Mouse (Mus musculus): Measurements from ENCODE around the gene Clps. TPM values are rescaled to one million over a fixed set of nuclear protein-coding genes. Genes with fewer than 3 reads are reported as not detected.

Clps gene
- polyA plus RNA-seq, 1 experiment: not detected

DNA sequence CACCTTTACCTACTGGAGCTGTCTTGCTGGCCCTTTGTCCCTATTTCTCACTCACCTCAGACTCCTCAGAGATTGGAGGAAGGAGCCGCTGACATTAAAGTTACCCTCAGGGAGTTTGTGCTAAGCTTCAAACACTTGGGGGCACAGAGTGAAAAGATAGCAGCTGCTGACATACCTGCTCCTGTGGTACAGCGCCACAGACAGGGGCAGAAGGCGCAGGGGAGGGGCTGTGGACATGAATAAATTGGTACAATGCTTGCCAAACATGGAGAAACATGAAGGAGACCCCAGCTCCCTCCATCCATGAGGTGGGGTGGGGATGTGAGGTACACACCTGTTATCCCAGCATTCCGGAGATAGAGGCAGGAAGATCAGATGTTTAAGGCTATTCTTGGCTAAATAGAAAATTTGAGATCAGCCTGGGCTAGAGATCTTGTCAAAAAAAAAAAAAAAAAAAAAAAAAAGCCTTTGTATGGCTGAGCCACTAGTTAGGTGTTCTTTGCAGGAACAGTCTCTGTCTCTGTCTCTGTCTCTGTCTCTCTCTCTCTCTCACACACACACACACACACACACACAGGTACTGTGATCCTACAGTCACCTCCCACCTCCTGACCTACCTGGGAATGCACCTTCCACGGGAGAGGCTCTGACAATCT is 39.4 kb downstream of the Clps start:
- no peak for TF ChIP-seq GATA1 (IDR thresholded peaks at IDR 0.05; ENCODE audit: borderline replicate concordance, low read length)
- no peak for TF ChIP-seq FLI1 (IDR thresholded peaks at IDR 0.05; ENCODE audit: low read length)
- peaks cover 64% of the 10 kb centered on the region for H3K4me1 ChIP-seq
- H3K4me3 ChIP-seq (replicated peaks): no peak overlapping the region
- no peaks in the 10 kb centered on the region for H3K36me3 ChIP-seq (replicated peaks; ENCODE audit: low read length)
- H3K27me3 ChIP-seq (replicated peaks): peaks cover 50% of the 10 kb centered on the region
- no peaks in the 10 kb centered on the region for H3K9me3 ChIP-seq

DNA sequence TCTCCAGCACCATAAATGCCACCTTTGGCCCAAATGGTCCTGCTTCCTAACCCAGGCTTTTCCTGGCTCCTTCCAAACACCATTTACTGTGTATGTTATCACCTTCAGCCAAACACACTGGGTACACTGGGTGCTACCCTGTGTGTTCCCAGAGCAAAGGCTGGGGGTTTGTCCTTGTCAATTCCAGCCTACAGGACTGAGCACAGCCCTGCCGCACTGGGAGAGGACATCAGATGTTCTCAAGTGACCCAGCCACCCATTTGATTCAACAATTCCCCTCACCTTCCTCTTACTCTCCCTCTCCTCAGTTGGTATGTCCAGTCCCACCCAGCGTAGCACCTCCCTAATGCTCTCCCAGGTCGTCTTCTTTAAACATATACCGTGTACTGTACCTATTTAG is 40.0 kb downstream of the Clps start:
- H3K27me3 ChIP-seq (replicated peaks): peaks cover 55% of the 10 kb centered on the region
- H3K36me3 ChIP-seq (replicated peaks; ENCODE audit: low read length): no peaks in the 10 kb centered on the region
- H3K4me1 ChIP-seq: peaks cover 70% of the 10 kb centered on the region
- H3K4me3 ChIP-seq (replicated peaks): no peak overlapping the region
- no peaks in the 10 kb centered on the region for H3K9me3 ChIP-seq
- TF ChIP-seq GATA1 (IDR thresholded peaks at IDR 0.05; ENCODE audit: borderline replicate concordance, low read length): no peak
- TF ChIP-seq FLI1 (IDR thresholded peaks at IDR 0.05; ENCODE audit: low read length): no peak

DNA sequence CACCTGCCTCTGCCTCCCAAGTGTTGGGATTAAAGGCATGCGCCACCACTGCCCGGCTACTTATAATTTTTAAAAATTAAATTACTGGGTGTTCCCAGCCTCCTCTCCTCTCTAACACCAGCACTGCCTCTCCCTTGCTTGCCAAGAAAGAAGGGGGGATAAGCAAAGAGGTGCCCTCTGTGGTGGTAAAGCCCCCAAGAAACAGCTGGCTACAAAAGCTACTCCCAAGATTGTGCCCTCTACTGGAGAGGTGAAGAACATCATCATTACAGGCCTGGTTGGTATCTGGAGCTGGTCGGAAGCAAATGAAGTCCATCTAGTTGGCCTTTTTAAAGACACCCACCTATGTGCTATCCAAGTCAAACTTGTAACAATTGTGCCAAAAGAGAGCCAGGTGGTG is 40.7 kb downstream of the Clps start:
- H3K9me3 ChIP-seq: no peaks in the 10 kb centered on the region
- no peaks in the 10 kb centered on the region for H3K36me3 ChIP-seq (replicated peaks; ENCODE audit: low read length)
- peaks cover 60% of the 10 kb centered on the region for H3K27me3 ChIP-seq (replicated peaks)
- TF ChIP-seq FLI1 (IDR thresholded peaks at IDR 0.05; ENCODE audit: low read length) (no peak), GATA1 (IDR thresholded peaks at IDR 0.05; ENCODE audit: borderline replicate concordance, low read length) (no peak)
- H3K4me1 ChIP-seq: peaks cover 71% of the 10 kb centered on the region
- no peak overlapping the region for H3K4me3 ChIP-seq (replicated peaks)

DNA sequence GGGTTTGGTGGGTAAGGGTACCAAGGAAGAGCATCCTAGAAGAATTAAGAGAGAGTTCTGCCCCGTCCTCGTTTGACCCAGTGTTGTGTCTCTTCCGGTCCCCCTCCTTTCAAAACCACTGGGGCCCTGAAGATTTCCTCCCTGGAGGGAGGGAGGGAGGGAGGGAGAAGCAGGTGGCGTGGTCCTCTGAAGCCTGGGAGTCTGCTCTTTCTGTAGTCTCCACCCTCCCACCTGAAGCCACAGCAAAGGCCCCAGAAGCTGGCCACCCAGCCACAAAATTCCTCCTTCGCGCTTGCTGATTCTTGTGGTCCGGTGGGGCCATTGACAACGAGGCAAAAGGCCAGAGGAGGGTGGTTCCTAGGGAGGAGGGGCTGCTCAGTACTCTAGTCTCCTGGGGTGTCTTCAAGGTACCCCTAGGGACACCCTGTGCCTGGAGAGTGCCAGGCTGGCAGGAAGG is 41.9 kb downstream of the Clps start:
- peaks cover 71% of the 10 kb centered on the region for H3K4me1 ChIP-seq
- no peaks in the 10 kb centered on the region for H3K36me3 ChIP-seq (replicated peaks; ENCODE audit: low read length)
- no peaks in the 10 kb centered on the region for H3K9me3 ChIP-seq
- peak overlapping the region; percentile 90 for H3K4me3 ChIP-seq (replicated peaks)
- TF ChIP-seq FLI1 (IDR thresholded peaks at IDR 0.05; ENCODE audit: low read length): no peak
- no peak for TF ChIP-seq GATA1 (IDR thresholded peaks at IDR 0.05; ENCODE audit: borderline replicate concordance, low read length)
- peaks cover 64% of the 10 kb centered on the region for H3K27me3 ChIP-seq (replicated peaks)

DNA sequence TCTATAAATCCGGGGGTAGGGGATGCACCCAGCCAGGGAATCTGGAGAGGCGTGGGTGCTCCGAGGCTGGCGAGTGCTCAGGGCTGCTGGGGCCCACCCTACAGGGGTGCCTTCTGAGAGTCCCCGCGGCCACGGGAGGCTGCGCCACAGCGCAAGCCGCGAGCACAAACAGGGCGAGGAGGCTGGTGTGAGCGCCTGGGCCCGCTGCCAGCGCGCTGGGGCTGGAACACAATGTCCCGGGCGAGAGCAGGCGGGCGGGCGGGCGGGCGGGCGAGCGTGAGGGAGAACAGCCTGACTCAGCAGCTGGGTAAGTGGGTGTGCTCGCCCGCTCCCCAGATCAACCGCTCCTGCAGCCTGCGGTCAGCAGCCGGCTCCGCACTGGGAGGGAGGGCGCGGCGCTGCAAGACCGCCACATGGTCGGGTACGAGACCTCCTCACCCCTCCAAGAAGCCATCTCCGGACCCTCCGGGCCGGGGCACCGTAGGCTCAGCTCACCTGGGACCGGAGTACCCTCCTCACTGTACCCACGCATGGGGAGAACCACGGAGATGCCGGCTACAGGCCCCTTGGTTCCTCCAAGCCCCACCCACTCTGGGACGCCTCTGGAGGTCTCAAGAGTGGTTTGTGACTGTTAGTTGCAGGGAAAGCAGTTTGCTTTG is 42.5 kb downstream of the Clps start:
- Histone ChIP-seq H3K36me3 (replicated peaks; ENCODE audit: low read length) (no peaks in the 10 kb centered on the region), H3K4me1 (peaks cover 70% of the 10 kb centered on the region), H3K27me3 (replicated peaks) (peaks cover 60% of the 10 kb centered on the region), H3K9me3 (no peaks in the 10 kb centered on the region), H3K4me3 (replicated peaks) (peak overlapping the region; percentile 90)
- TF ChIP-seq GATA1 (IDR thresholded peaks at IDR 0.05; ENCODE audit: borderline replicate concordance, low read length) (no peak), FLI1 (IDR thresholded peaks at IDR 0.05; ENCODE audit: low read length) (no peak)

DNA sequence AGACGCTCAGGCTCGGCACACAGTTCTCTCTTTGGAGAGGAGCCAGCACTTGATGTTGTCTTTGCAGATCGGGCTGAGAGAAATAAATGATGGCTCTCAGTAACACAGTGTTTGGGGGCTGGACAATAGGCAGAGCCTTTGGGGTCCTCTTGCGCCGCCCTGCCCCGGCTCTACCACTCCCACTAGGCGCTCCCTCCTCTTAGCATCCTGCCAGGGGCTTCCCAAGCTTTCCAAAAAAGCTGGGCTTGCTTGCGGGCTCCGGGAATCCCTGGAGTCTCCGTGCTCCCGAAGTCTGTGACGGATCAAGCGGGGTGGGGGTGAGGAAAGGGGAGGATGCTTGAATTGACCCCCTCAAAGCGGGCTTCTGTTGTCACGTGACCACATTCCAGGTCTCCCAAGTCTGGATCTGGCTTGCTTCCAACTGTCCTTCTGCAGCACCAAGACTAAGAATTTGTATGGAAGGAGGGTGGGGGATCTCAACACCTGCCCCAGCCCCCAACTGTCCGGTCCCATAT is 43.1 kb downstream of the Clps start, which contains the start of gene Fkbp5:
Gene Fkbp5 (minus strand): TSS at position 87 of the 515 bp plus-strand sequence.
- no peaks in the 10 kb centered on the region for H3K36me3 ChIP-seq (replicated peaks; ENCODE audit: low read length)
- peak within 1 kb of the TSS; percentile 90 for H3K4me3 ChIP-seq (replicated peaks)
- TF ChIP-seq FLI1 (IDR thresholded peaks at IDR 0.05; ENCODE audit: low read length) (no peak), GATA1 (IDR thresholded peaks at IDR 0.05; ENCODE audit: borderline replicate concordance, low read length) (no peak)

DNA sequence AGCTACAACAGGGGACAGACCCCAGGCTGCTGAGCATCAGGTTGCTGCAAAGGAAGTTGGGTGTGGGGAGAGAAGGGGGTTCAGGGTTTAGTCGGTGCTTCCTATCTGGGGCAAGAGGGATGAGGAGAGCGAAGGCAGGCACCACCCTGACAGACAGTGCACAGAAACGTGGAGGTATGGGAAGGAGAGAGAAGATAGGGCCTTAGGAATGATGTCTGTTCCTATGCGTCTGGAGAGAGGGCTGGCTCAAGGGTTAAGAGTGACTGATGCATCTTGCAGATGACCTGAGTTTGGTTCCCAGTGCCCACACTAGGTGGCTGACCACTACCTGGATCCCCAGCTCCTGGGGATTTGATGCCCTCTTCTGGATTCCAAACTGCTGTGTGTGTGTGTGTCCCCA is 43.7 kb downstream of the Clps start:
- no peak overlapping the region for H3K4me3 ChIP-seq (replicated peaks)
- H3K9me3 ChIP-seq: no peaks in the 10 kb centered on the region
- peaks cover 60% of the 10 kb centered on the region for H3K27me3 ChIP-seq (replicated peaks)
- no peak for TF ChIP-seq FLI1 (IDR thresholded peaks at IDR 0.05; ENCODE audit: low read length)
- no peak for TF ChIP-seq GATA1 (IDR thresholded peaks at IDR 0.05; ENCODE audit: borderline replicate concordance, low read length)
- no peaks in the 10 kb centered on the region for H3K36me3 ChIP-seq (replicated peaks; ENCODE audit: low read length)
- H3K4me1 ChIP-seq: peaks cover 69% of the 10 kb centered on the region

More for the DNA sequence above, 43.1 kb downstream of the Clps start, which contains the start of gene Fkbp5:
- H3K4me1 ChIP-seq: peaks cover 69% of the 10 kb centered on the region
- H3K27me3 ChIP-seq (replicated peaks): peaks cover 62% of the 10 kb centered on the region
- H3K9me3 ChIP-seq: no peaks in the 10 kb centered on the region

DNA sequence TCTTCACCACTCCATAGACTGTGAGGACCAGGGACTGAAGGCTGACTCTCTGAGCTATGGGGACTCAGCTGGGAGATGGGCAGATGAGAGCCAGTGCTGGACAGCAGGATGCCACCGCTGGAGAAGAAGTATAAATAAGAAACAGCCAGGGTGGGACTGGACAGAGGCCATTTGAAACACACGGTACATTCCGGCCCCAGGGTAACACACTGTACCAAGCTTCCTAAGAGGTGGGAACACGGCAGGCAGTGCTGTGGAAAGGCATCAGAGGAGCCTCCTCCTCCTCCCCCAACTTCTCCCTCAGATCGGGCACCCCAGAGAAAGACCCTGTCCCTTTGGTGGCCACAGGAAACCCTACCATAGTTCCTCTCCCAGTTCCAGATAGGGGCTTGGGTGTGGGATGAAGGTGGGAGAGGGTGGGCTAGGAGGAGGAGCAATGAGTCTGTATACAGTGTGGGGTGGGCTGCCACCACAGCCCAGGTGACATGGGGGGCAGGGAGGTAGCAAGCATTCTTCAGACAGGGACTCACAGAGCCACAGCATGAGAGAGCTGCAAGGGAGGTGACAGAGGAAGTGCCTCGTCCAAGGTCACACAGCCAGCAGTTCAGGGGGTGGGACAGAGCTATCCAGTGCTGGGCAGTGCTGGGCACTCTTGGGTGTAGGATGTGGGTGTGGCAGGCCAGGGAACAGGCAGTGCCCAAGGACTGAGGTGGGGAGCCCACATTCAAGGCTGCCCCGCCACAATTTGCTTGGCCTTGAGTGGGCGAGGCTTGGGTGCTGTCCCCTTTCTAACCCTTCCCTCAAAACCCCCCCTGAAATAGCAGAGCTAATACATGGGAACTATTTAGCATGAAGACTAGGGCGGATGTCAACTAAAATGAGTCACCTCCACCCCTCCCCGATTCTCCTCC is 44.9 kb downstream of the Clps start:
- no peaks in the 10 kb centered on the region for H3K36me3 ChIP-seq (replicated peaks; ENCODE audit: low read length)
- H3K27me3 ChIP-seq (replicated peaks): peaks cover 56% of the 10 kb centered on the region
- H3K4me3 ChIP-seq (replicated peaks): peak overlapping the region; percentile 71
- no peak for TF ChIP-seq FLI1 (IDR thresholded peaks at IDR 0.05; ENCODE audit: low read length)
- TF ChIP-seq GATA1 (IDR thresholded peaks at IDR 0.05; ENCODE audit: borderline replicate concordance, low read length): no peak
- H3K4me1 ChIP-seq: peaks cover 72% of the 10 kb centered on the region
- H3K9me3 ChIP-seq: no peaks in the 10 kb centered on the region

DNA sequence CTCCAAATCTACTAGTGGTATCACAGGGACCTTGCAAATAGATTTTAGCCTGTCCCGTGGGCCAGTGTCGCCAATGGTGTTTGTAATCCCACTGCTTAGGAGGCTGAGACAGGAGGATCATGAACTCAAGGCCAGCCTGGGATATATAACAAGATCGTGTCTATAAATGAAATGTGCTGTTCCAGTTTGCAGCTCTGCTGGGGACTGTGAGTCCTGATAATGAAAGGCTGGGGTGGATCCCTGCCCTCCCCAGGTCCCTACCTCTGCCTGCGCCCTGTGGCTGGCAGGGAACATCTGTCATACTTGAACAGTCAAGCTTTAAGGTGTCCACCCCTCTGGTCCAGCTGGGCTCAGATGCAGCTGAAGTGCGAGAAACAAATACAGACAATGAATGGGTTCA is 46.0 kb downstream of the Clps start:
- Histone ChIP-seq H3K4me1 (peaks cover 82% of the 10 kb centered on the region), H3K4me3 (replicated peaks) (no peak overlapping the region), H3K9me3 (no peaks in the 10 kb centered on the region), H3K27me3 (replicated peaks) (peaks cover 54% of the 10 kb centered on the region), H3K36me3 (replicated peaks; ENCODE audit: low read length) (no peaks in the 10 kb centered on the region)
- TF ChIP-seq FLI1 (IDR thresholded peaks at IDR 0.05; ENCODE audit: low read length) (no peak), GATA1 (IDR thresholded peaks at IDR 0.05; ENCODE audit: borderline replicate concordance, low read length) (no peak)

Data from megakaryocyte, embryonic 14.5 days (primary cell).